Mouse (Mus musculus): ENCODE measurements around the gene Mucl3. TPM values are rescaled to one million over a fixed set of nuclear protein-coding genes. Genes with fewer than 3 reads are reported as not detected.

Mucl3 gene
- polyA plus RNA-seq (2015; fragmentation: Illumina TruSeq; extraction: RNeasy Lipid Tissue Mini Kit (QIAGEN cat#74804); ENCODE audit: low read depth, low replicate concordance), result not detected

GRCm38 (mm10) chr17:35643609-35644236 is at the start of gene Mucl3:
Gene Mucl3, minus strand, starts transcription at chr17:35643695.

GRCm38 (mm10) chr17:35673416-35674035 is 30.0 kb upstream of the Mucl3 start, which contains the start of gene Gtf2h4:
Gene Gtf2h4, minus strand, starts transcription at chr17:35673739.

GRCm38 (mm10) chr17:35667334-35668065 is 24.0 kb upstream of the Mucl3 start, which contains the start of gene Vars2:
Gene Vars2, minus strand, starts transcription at chr17:35667592.

GRCm38 (mm10) chr17:35626537-35626936 is 17.0 kb downstream of the Mucl3 start, which contains the start of gene Gm9573:
Gene Gm9573, minus strand, starts transcription at chr17:35626637.

GRCm38 (mm10) chr17:35601249-35601648 is 42.2 kb downstream of the Mucl3 start, which contains the start of gene Sfta2:
Gene Sfta2, plus strand, starts transcription at chr17:35601549.

Other genes with a start within 250 kb of the Mucl3 start
- 0.34 TPM for gene H2-Q6, start 218.8 kb downstream of the Mucl3 start, polyA plus RNA-seq (2015; fragmentation: Illumina TruSeq; extraction: RNeasy Lipid Tissue Mini Kit (QIAGEN cat#74804); ENCODE audit: low read depth, low replicate concordance)
- 0.61 TPM for gene H2-Q7, start 204.5 kb downstream of the Mucl3 start, polyA plus RNA-seq (2015; fragmentation: Illumina TruSeq; extraction: RNeasy Lipid Tissue Mini Kit (QIAGEN cat#74804); ENCODE audit: low read depth, low replicate concordance)
- not detected for gene H2-Q10, start 173.6 kb downstream of the Mucl3 start, polyA plus RNA-seq (2015; fragmentation: Illumina TruSeq; extraction: RNeasy Lipid Tissue Mini Kit (QIAGEN cat#74804); ENCODE audit: low read depth, low replicate concordance)
- not detected for gene Pou5f1, start 137.7 kb downstream of the Mucl3 start, polyA plus RNA-seq (2015; fragmentation: Illumina TruSeq; extraction: RNeasy Lipid Tissue Mini Kit (QIAGEN cat#74804); ENCODE audit: low read depth, low replicate concordance)
- 7.8 TPM for gene Tcf19, start 126.9 kb downstream of the Mucl3 start, polyA plus RNA-seq (2015; fragmentation: Illumina TruSeq; extraction: RNeasy Lipid Tissue Mini Kit (QIAGEN cat#74804); ENCODE audit: low read depth, low replicate concordance)
- gene Cchcr1, start 126.6 kb downstream of the Mucl3 start, polyA plus RNA-seq (2015; fragmentation: Illumina TruSeq; extraction: RNeasy Lipid Tissue Mini Kit (QIAGEN cat#74804); ENCODE audit: low read depth, low replicate concordance), result 4.6 TPM
- gene Psors1c2, start 110.5 kb downstream of the Mucl3 start, polyA plus RNA-seq (2015; fragmentation: Illumina TruSeq; extraction: RNeasy Lipid Tissue Mini Kit (QIAGEN cat#74804); ENCODE audit: low read depth, low replicate concordance), result 0.61 TPM
- 1.4 TPM for gene Cdsn, start 91.6 kb downstream of the Mucl3 start, polyA plus RNA-seq (2015; fragmentation: Illumina TruSeq; extraction: RNeasy Lipid Tissue Mini Kit (QIAGEN cat#74804); ENCODE audit: low read depth, low replicate concordance)
- not detected for gene 2300002M23Rik, start 76.2 kb downstream of the Mucl3 start, polyA plus RNA-seq (2015; fragmentation: Illumina TruSeq; extraction: RNeasy Lipid Tissue Mini Kit (QIAGEN cat#74804); ENCODE audit: low read depth, low replicate concordance)
- gene Sfta2, start 42.1 kb downstream of the Mucl3 start, polyA plus RNA-seq (2015; fragmentation: Illumina TruSeq; extraction: RNeasy Lipid Tissue Mini Kit (QIAGEN cat#74804); ENCODE audit: low read depth, low replicate concordance), result not detected
- gene Gm9573, start 17.1 kb downstream of the Mucl3 start, polyA plus RNA-seq (2015; fragmentation: Illumina TruSeq; extraction: RNeasy Lipid Tissue Mini Kit (QIAGEN cat#74804); ENCODE audit: low read depth, low replicate concordance), result not detected
- 20.2 TPM for gene Vars2, start 23.9 kb upstream of the Mucl3 start, polyA plus RNA-seq (2015; fragmentation: Illumina TruSeq; extraction: RNeasy Lipid Tissue Mini Kit (QIAGEN cat#74804); ENCODE audit: low read depth, low replicate concordance)
- gene Gtf2h4, start 30.0 kb upstream of the Mucl3 start, polyA plus RNA-seq (2015; fragmentation: Illumina TruSeq; extraction: RNeasy Lipid Tissue Mini Kit (QIAGEN cat#74804); ENCODE audit: low read depth, low replicate concordance), result 19.8 TPM
- gene Ddr1, start 60.9 kb upstream of the Mucl3 start, polyA plus RNA-seq (2015; fragmentation: Illumina TruSeq; extraction: RNeasy Lipid Tissue Mini Kit (QIAGEN cat#74804); ENCODE audit: low read depth, low replicate concordance), result 52.9 TPM
- 14.8 TPM for gene Ier3, start 178.0 kb upstream of the Mucl3 start, polyA plus RNA-seq (2015; fragmentation: Illumina TruSeq; extraction: RNeasy Lipid Tissue Mini Kit (QIAGEN cat#74804); ENCODE audit: low read depth, low replicate concordance)
- gene Flot1, start 179.5 kb upstream of the Mucl3 start, polyA plus RNA-seq (2015; fragmentation: Illumina TruSeq; extraction: RNeasy Lipid Tissue Mini Kit (QIAGEN cat#74804); ENCODE audit: low read depth, low replicate concordance), result 140 TPM
- 402 TPM for gene Tubb5, start 194.6 kb upstream of the Mucl3 start, polyA plus RNA-seq (2015; fragmentation: Illumina TruSeq; extraction: RNeasy Lipid Tissue Mini Kit (QIAGEN cat#74804); ENCODE audit: low read depth, low replicate concordance)
- gene Mdc1, start 197.8 kb upstream of the Mucl3 start, polyA plus RNA-seq (2015; fragmentation: Illumina TruSeq; extraction: RNeasy Lipid Tissue Mini Kit (QIAGEN cat#74804); ENCODE audit: low read depth, low replicate concordance), result 7.9 TPM
- 3.0 TPM for gene Nrm, start 217.6 kb upstream of the Mucl3 start, polyA plus RNA-seq (2015; fragmentation: Illumina TruSeq; extraction: RNeasy Lipid Tissue Mini Kit (QIAGEN cat#74804); ENCODE audit: low read depth, low replicate concordance)
- gene Ppp1r18, start 221.9 kb upstream of the Mucl3 start, polyA plus RNA-seq (2015; fragmentation: Illumina TruSeq; extraction: RNeasy Lipid Tissue Mini Kit (QIAGEN cat#74804); ENCODE audit: low read depth, low replicate concordance), result 8.6 TPM
- gene Dhx16, start 236.1 kb upstream of the Mucl3 start, polyA plus RNA-seq (2015; fragmentation: Illumina TruSeq; extraction: RNeasy Lipid Tissue Mini Kit (QIAGEN cat#74804); ENCODE audit: low read depth, low replicate concordance), result 27.2 TPM

Measured in brain, adult 10 weeks (tissue).